Mouse (Mus musculus): ENCODE measurements around the gene Tfdp1.

Gene Tfdp1

DNA sequence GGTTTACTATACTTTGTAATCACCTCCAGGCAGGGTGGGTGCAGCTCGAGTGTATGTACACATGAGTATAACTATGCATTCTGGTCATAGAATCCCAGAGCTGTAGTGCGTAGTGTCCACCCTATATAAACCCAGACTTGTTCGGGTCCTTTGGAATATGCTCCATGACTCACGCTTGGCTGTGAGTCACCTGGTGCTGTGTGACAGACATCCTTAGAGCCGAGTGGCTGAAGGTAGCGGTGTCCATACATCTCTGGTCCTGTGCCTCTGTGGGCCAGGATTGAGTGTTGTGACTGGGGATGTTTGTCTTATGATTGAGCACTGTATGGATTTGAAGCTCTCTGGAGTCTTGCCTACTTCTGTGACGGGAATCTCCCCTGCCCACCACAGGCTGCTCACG lies 14.1 kb downstream of the Tfdp1 start:
- no peak for DNase-seq (ENCODE audit: low spot score in 2 of 2)

DNA sequence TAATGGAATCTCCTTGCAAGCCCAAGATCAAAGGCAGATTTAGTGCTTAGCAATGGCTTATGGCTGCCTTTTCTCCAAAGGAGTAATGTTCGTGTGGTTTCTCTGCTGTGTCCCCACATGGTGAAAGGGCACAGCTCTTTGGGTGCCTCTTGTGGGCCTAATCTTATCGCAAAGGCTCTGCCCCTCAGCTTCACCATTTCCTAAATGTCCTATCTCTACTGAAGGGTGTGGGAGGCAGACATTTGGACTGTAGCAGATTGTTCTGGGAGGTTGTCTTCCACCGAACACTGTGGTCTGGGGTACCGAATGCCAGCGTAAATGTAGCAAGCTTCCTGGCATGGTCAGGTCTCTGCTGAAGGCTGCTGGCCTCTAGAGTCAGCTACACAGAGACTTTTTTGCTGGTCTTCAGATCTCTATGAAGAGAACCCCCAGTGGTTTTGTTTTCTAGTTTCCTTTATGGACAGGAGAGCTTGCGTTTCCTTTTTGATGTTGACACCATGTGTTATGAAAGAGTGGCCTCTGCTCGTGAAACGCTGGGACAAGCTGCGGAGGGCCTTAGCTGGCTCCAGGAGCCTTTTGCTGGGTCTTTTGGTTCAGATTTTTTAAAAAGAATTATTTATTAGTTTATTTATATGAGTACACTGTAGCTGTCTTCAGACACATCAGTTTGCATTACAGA lies 14.7 kb downstream of the Tfdp1 start:
- no peak for DNase-seq (ENCODE audit: low spot score in 2 of 2)

DNA sequence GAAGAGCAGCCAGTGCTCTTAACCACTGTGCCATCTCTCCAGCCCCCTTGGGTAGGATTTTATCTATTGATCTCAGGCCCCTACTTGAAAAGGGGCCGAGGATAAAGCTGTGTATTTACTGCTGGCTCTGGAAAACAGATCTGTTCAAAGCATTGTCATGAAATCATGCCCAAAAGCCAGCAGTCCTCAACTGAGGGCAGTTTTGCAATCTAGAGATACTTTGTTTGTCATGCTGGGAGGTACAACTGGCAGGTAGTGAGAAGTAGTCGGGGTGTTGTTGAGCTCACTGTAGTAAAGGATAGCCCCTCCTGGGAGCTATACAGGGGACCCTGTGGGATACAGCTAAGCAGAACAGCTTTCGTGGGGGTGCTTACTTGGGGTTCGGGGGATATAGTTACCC lies 15.3 kb downstream of the Tfdp1 start:
- DNase-seq (ENCODE audit: low spot score in 2 of 2): no peak

DNA sequence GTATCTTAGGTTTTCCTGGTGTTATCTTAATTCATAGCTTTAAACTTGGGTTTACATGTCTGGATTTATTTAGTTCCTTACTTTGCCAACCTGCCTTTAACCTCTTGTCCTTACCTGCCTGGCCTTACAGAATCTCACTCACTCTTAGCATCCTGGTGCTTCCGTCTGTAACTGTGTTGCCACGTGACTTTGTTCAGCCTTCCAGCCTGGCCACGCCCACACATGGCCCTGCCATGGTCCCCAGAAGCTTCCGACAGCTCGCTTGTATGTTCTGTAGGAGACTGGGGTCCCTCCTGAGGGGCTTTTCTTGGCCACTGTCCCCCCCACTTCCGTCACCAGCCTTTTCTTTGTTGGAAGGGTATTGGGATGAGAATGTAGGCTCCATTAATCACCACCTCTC lies 17.7 kb downstream of the Tfdp1 start:
- no peak for DNase-seq (ENCODE audit: low spot score in 2 of 2)

DNA sequence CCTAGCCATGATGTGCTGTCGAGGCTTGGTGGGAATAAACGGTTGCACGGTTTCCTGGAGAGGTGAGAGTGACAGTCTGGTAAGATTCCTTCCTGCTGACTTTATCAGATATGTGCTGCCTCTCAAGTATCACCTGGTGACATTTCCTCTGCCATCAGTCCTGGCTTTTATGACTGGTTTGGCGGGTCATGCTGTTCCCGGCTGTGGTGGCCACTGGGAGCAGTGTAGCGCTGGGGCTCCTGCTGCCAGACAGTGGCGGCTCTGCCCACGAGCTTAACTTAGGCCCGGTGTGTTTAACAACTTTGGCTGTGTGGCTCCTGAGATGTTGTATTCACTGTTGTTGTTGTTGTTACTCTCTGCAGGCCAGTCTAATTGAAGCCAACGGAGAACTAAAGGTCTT lies 18.1 kb downstream of the Tfdp1 start:
- no peak for DNase-seq (ENCODE audit: low spot score in 2 of 2)

DNA sequence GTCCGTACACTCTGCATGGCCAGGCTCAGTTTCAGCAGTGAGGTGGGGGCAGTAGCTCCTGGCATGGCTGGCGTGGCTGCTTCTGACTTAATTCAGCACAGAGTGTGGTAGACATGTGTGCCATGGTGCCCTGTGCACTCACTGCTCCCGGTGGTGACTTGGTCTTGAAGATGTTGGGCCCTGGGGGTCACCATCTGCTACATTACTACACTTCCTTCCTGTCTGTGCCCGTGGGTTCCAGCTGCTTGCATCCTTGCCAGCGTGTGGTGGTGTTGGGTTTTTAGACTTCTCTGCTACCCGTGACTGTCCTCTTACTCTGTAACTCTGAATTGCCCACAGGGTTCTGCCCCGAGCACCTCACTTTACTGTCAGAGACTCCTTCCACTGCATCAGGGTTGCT lies 21.7 kb downstream of the Tfdp1 start:
- no peak for DNase-seq (ENCODE audit: low spot score in 2 of 2)

DNA sequence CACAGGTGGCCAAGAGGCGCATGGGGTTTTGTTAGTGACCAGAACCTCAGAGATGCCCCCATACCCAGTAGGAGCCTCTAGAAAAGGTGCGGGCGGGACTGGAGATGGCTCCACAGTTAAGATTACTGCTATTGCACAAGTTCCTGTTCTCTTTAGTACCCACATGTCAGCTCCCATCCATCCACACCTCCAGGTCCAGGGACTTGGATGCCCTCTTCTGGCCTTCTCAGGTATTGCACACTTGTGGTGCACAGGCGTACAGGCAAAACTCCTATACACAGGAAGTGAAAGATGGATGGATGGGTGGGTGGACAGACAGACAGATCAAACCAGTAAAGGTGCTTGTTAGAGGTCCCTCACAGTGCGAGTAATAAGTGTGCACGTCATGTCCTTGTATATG lies 23.3 kb downstream of the Tfdp1 start:
- DNase-seq (ENCODE audit: low spot score in 2 of 2): no peak

DNA sequence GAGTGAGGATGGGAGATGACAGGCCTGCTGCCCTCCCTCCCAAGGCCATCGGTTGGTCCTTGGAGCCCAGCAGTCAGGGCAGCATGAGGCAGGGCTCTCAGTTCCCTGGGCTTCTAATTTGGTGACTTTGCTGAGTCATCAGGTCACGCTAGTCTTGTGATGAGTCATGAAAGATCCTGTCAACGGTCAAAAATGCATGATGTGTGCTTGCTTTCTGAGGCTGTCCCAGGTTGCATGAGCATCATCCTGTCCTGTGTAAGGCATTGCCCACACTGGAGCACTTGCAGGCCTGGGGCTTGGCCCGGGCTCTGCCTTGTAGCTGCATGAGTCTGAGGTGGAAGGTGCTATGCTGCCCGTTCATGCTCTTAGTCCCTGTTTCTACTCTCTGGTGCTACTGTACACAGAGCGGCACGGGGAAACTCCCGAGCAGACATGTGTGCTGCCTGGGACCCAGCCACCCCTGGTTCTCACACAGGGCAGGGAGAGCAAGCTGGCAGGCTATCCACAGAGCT lies 34.7 kb downstream of the Tfdp1 start:
- DNase-seq (ENCODE audit: low spot score in 2 of 2): no peak

DNA sequence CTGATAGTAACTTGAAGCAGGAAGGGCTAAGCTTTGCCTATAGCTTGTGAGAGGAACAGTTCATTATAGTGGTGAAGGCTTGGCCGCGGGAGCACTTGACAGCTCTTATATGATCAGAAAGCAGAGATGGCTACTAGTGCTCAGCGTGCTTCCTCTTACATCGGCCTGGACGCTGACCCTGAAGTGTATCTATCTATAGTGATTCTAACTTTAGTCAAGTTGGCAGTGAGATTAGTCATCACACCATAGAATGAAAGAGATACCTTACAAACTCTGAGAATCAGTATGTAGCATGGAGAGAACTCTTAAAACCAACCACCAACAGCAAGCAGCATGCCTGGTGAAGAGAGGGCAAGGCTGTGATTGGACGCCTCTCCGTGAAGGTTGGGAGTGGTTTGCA lies 43.1 kb downstream of the Tfdp1 start:
- no peak for DNase-seq (ENCODE audit: low spot score in 2 of 2)

DNA sequence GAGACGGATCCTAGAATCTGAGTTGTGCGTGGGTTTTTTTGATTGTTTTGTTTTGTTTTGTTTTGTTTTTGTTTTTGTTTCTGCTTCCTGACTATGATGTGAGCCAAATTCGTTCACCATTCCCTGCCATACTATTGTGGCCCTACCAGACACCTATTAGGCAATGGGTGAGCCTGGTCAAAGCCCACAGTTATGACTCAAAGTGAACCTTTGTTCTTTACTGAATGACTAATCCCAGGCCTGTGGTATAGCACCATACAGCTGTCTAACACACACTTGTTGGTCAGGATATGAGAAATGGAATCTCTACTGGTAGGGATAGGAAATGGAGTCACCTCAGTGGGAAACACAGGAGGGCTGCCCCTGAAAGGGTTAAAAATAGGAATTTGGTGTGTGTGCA lies 44.0 kb downstream of the Tfdp1 start:
- DNase-seq (ENCODE audit: low spot score in 2 of 2): no peak

DNA sequence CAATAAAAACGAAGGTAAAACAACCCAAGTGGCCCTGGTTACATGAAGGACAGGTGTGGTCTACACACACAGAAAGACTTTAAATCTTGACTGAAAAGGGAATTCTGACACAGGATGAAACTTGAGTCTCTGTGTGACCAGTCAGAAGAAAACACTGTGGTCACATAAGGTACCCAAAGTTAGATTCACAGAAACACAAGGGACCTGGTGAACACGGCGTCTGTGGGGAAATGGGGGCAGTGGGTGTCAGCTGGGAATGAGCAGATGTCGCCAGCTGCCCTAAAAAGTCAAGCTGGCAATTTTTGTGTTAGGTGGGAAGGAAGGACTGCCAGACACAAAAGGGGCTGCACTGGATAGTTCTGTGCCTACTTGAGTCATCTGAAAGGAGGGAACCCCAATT lies 44.4 kb downstream of the Tfdp1 start:
- no peak for DNase-seq (ENCODE audit: low spot score in 2 of 2)

DNA sequence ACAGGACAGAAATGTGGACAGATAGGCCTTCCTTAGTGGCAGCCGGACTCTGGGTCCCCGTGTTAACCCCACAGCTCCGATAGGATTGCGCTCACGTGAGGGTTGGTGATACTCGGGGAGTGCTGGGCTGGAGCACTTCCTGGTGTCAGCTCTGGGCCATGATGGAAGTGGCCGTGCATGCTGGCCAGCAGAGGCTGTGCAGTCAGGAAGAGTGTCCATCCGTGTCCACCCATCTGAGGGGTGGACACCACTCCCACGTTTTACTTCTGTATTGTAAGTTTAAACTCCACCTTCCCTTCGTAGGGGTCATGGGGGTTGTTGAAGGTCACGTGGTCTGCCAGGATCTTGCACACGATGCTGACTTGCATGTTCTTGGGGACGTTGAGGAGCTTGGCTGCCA lies 47.8 kb downstream of the Tfdp1 start:
- DNase-seq (ENCODE audit: low spot score in 2 of 2): no peak

DNA sequence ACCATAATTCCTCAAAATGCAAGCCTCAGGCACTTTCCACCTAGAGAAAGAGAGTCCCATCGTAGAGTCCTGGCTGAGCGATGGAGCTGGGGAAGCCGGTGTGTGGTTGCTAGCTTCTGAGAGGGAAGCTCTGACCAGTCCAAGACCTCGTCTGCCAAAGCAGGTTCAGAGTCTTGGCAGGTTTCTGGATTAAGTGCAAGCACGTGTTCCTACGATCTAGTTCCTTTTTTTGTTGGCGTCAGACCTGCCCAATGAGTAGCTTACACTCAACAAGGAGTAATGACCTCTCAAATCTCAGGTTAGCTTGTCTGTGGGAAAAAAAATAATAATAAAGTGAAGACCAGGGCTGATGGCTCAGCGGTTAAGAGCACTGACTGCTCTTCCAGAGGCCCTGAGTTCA lies 49.2 kb downstream of the Tfdp1 start:
- no peak for DNase-seq (ENCODE audit: low spot score in 2 of 2)

DNA sequence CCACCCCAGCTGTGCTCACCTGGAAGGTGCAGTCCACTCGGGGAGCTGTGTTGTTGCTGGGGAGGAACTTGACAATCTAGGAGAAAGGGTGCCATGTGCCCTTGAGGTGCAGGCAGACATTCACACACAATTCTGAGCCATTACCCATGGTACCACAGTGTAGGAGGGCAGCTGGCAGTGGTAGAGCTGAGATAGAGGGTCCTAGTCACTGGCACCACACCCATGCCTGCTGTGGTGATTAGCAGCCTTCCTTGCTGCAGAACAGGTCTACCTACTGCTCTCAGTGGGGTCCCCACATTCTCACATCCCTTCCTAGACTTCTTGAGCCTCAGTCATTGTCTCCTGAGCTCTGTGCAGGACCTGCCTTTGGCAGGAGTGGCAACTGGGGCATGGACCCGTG lies 50.2 kb downstream of the Tfdp1 start:
- DNase-seq (ENCODE audit: low spot score in 2 of 2): no peak

DNA sequence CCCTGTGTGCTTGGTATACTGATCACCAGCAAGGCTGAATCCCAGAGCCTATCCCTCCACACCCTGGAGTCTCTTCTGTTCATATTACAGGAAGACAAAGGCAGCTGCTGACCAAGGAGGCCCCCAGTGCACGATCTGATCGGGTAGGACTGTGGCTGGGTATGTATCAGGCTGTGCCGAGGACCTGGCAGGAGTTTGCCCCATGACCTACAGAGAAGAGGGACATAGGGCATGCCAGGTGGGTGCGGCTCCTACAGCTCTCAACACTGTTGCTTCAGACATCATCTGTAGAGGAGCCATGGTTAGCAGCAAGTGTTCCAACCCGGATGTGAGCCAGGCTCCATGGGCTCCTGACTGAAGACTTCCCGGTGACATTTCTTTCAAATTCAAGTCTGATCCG lies 55.3 kb downstream of the Tfdp1 start:
- no peak for DNase-seq (ENCODE audit: low spot score in 2 of 2)

DNA sequence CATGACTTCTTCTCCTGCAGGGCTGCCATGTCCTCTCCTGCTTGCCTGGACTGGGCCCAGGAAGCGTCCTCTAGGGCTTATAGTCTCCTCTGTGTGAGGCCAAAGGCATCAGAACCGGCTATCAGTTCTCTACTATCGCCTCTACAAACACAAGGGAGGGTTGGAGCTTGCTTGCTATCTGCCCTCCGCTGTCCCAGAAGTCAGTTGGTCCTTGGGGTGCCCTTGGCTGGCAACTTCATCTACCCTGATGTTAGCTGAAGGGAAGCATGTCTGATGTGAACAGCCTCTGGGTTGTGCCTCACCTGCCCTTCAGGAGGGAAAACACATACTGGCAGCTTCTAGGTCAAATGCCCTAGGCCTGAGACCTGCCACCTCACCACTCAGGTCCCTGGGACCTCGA lies 58.2 kb downstream of the Tfdp1 start, which contains the start of gene Atp4b:
Gene Atp4b (minus strand): TSS at position 101 of the 400 bp plus-strand sequence.
- no peak for DNase-seq (ENCODE audit: low spot score in 2 of 2)

DNA sequence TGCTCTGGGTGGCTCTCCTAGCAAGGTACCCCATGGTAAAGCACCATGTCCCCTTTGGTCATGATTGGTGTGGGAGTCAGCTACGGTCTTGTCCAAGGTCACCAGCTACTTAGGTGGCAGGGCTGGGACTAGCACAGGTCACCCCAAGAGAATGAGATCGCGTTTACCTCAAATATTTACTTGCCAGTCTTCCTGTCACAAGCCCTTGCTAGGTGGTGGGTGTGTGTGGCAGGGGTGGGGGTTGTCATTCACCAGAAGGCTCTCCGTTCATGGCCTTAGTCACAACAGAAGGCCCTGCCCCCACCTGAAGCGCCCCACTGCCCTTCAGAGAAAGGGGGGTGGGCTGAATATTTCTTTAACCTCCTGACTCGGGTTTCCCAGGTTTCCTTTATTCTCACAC lies 65.0 kb downstream of the Tfdp1 start:
- no peak for DNase-seq (ENCODE audit: low spot score in 2 of 2)

DNA sequence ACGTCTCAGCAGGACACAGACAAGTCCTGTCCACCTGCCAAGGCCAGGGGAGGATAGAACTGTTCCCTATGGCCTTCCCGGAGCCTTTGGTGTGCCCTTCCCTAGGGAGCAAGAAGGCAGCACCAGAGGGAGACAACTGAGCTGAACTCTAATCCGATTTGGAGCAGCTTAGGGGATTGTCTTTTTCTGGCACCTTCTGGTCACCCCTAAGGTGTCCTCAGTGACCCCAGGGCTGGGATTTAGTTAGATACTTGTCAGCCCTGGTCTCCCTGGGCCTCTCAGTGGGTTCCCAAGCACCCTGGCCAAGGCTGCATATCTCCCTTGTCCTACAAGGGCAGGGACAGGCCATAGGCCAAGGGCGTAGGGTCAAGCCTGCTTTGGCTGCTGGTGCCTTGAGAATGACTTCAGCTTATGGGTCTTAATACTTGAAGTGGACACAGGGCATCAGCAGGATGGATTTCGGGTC lies 66.1 kb downstream of the Tfdp1 start, which contains the start of gene Grk1:
Gene Grk1 (plus strand): TSS at position 416 of the 466 bp plus-strand sequence.
- no peak for DNase-seq (ENCODE audit: low spot score in 2 of 2)

DNA sequence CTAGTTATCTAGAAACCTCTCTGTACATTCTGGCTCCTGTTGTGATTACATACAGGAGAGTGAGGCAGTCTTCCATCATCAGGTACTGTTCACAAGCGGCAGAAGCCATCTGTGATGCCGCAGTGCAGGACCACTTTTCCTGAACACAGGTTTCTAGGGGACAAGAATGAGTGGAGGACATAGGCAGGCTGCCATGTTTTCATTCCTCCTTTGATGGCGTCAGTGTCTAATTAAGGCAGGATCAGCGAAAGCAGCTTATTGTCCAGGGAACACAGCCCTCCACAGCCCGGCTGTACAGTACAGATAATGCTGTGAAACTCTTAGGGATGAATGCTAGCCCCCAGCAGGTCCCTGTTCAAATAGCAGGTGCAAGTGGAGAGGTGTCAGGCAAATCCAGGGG lies 67.5 kb downstream of the Tfdp1 start:
- no peak for DNase-seq (ENCODE audit: low spot score in 2 of 2)

DNA sequence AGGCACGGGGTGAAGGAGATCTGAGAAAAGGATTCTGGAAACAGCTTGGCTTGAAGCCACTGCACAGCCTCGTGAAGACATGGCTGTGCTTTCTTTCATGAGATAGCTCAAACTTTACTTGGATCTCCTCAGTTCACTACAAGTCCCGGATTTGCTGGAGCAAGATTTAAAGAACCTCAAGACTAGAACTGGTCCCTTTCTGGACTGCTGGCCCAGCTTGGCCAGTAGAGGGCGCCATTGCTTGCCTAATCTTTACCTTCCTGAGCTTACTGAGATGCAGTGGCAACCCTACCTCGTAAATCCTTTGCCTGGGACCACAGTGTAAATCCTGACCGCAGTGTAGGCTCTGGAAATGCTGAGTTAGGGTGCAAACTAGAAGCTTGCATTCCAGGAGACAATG lies 73.0 kb downstream of the Tfdp1 start:
- peak; percentile 50 to 55 for DNase-seq (ENCODE audit: low spot score in 2 of 2)

DNA sequence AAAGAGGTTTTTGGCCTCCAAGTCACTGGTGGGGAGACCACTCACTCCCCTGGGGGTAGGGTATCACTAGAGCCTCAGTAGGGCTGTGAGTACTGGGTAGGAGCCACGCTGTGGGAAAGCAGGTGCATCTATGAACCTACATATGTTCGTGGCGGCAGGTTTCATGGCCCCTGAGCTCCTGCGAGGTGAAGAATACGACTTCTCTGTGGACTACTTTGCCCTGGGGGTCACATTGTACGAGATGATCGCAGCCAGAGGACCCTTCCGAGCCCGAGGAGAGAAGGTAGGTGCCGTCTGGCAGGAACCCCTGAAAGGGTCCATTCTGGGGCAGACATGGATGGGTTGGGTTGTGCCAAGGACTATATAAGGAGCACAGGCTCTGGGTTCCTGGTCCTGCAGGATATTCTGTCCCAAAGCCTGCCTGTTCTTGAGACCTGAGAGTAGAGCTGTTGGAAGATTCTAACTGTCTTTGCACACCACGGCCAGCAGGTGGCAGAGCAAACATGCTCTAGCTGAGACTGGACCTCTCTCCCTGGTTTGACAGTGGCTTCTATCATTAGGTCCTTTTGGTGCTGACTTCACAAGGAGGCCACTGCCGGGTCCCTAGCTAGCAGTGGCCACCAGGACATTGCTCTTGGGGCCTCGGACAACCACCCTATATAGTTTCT lies 74.5 kb downstream of the Tfdp1 start:
- DNase-seq (ENCODE audit: low spot score in 2 of 2): peak; percentile 30 to 49

DNA sequence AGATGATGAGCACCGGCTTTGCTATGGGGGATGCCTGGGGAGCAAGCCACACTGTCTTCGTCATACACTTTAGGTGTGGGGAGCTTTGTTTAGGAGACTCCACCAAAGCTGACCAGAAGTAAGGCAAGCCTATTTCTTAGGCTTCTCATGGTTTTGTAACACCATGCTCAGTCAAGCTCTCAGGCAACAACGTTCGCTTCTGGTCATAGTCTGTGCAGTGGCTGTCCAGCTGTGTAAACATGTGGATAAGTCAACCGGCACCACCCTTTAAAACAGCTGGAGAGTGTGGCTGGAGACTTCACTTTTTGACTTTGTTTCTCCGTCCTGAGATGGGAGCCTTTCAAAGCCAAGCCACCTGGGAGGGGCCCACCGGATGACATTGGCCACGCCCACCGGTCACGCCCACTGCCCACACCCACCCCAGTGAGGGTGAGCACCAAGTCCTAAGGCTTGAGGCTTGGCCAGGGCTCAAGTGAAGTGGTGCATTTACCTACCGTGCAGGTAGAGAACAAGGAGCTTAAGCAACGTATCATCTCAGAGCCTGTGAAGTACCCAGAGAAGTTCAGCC lies 75.4 kb downstream of the Tfdp1 start:
- DNase-seq (ENCODE audit: low spot score in 2 of 2): no peak

DNA sequence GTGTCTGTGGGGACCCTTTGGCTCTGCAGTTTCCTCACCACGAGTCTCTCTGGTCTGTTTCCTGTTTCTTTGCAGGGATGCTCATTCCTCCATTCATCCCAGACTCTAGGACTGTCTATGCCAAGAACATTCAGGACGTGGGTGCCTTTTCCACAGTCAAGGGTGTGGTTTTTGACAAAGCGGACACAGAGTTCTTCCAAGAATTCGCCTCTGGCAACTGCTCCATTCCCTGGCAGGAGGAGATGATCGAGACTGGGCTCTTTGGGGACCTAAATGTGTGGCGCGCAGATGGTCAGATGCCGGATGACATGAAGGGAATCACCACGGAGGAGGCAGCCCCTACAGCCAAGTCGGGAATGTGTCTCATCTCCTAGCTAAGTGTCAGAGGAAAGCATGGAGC lies 77.3 kb downstream of the Tfdp1 start:
- no peak for DNase-seq (ENCODE audit: low spot score in 2 of 2)
